Mouse (Mus musculus): ENCODE measurements at regions not wholly inside any gene's neighbourhood (a gene's known extent, or its start where the extent isn't known, plus 50 kb on each side); places are given as distances from the start of the nearest gene placed in this dataset.

DNA sequence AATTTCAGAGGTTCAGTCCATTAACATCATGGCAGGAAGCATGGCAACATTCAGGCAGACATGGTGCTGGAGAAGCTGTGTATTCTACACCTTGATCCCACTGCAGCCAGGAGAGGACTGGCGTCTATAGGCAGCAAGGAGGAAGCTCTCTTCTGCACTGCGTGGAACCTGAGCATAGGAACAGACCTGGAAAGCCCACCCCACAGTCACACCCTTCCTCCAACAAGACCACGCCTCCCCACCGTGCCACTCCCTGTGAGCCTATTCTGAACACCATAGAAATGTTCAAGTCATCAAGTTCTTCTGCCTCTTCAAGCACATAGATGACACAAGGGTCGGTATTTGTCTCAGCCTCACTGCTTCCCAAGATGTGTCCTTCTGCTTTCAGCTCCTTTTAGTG is 297.7 kb upstream of the Sall1 start:
- no peak for TF ChIP-seq CTCF (conservative IDR thresholded peaks at IDR 0.05 in 1 of 2, IDR thresholded peaks at IDR 0.05 in 1 of 2; ENCODE audit: low read depth in 2 of 2, low read length in 2 of 2)
- TF ChIP-seq ZNF384 (IDR thresholded peaks at IDR 0.05; ENCODE audit: low read depth, low read length) = no peak
- no peak for TF ChIP-seq NRF1 (IDR thresholded peaks at IDR 0.05; ENCODE audit: low read depth, low read length)
- no peak for TF ChIP-seq ZC3H11A (IDR thresholded peaks at IDR 0.05; ENCODE audit: low read depth, low read length)
- no peak for TF ChIP-seq POLR2A (IDR thresholded peaks at IDR 0.05; ENCODE audit: low read depth, low read length)
- no peak for TF ChIP-seq EP300 (IDR thresholded peaks at IDR 0.05; ENCODE audit: low read length)
- TF ChIP-seq RCOR1 (conservative IDR thresholded peaks at IDR 0.05; ENCODE audit: low read depth, low read length) = no peak
- no peak for TF ChIP-seq CHD2 (IDR thresholded peaks at IDR 0.05; ENCODE audit: low read length)
- no peak for TF ChIP-seq USF1 (IDR thresholded peaks at IDR 0.05; ENCODE audit: low read depth, low read length)
- no peak for TF ChIP-seq MEF2A (IDR thresholded peaks at IDR 0.05; ENCODE audit: borderline replicate concordance, low read depth, low read length)
- no peak for TF ChIP-seq POLR2AphosphoS2 (IDR thresholded peaks at IDR 0.05; ENCODE audit: low read depth, low read length)
